Mouse (Mus musculus) MEL (cell line): Measurements from ENCODE around the gene Cnih1. TPM values are rescaled to one million over a fixed set of nuclear protein-coding genes. Genes with fewer than 3 reads are reported as not detected.
"Not testable (repeated sequence)": the region's sequence is repeated elsewhere in the genome, so short reads cannot be mapped to it uniquely, and the experiment has no call there.

ENCODE experiments used
- DNase-seq: peaks from one replicate; pipeline ENCODE4 v3.0.0; 2011; ENCODE audit warnings: low read depth, low spot score
- H3K27ac ChIP-seq: 2 replicates; pipeline ENCODE4 v1.5.1; 2012; ENCODE audit warnings: low read depth, mild to moderate bottlenecking, control low read depth, low read length, moderate library complexity; ENCODE audit not compliant: control insufficient read depth
- H3K27me3 ChIP-seq, 2 experiments: fragments of 150-350 bp in 1 of 2; sonication (generic) in 1 of 2; 2 replicates each; pipeline ENCODE4 v1.6.1; 2012; ENCODE audit warnings: low read length in 2 of 2, mild to moderate bottlenecking in 2 of 2, improper control_type of control experiment in 1 of 2, moderate library complexity in 1 of 2; ENCODE audit not compliant: insufficient read depth in 2 of 2, control insufficient read depth in 1 of 2
- H3K36me3 ChIP-seq, 2 experiments: 2 replicates each; pipeline ENCODE4 v1.6.1; 2012 to 2014; ENCODE audit warnings: low read length in 2 of 2, improper control_type of control experiment in 1 of 2, inconsistent platforms in 1 of 2, mild to moderate bottlenecking in 1 of 2; ENCODE audit not compliant: insufficient read depth in 2 of 2, control insufficient read depth in 1 of 2
- H3K4me1 ChIP-seq, 2 experiments: fragments of 150-350 bp in 1 of 2; sonication (generic) in 1 of 2; 2 replicates each; pipeline ENCODE4 v1.6.1; 2012; ENCODE audit warnings: low read length in 2 of 2, improper control_type of control experiment in 1 of 2, mild to moderate bottlenecking in 1 of 2; ENCODE audit not compliant: insufficient read depth in 2 of 2, control insufficient read depth in 1 of 2
- H3K4me3 ChIP-seq, 2 experiments: fragments of 150-350 bp in 1 of 2; sonication (generic) in 1 of 2; 2 replicates each; pipeline ENCODE4 v1.5.1; 2012; ENCODE audit warnings: low read depth in 2 of 2, low read length in 2 of 2, mild to moderate bottlenecking in 2 of 2, moderate library complexity in 2 of 2, control low read depth in 1 of 2, improper control_type of control experiment in 1 of 2; ENCODE audit not compliant: control insufficient read depth in 1 of 2, insufficient read depth in 1 of 2
- H3K79me2 ChIP-seq: 2 replicates; pipeline ENCODE4 v1.6.1; 2012; ENCODE audit warnings: mild to moderate bottlenecking, low read length, moderate library complexity; ENCODE audit not compliant: control insufficient read depth, poor library complexity, insufficient read depth
- H3K9ac ChIP-seq: 2 replicates; pipeline ENCODE4 v1.6.1; 2012; ENCODE audit warnings: low read depth, mild to moderate bottlenecking, control low read depth, low read length, moderate library complexity; ENCODE audit not compliant: control insufficient read depth, poor library complexity, severe bottlenecking
- H3K9me3 ChIP-seq: fragments of 150-350 bp; sonication (generic); replicated peaks from 2 replicates; pipeline ENCODE4 v1.6.1; 2012; ENCODE audit warnings: mild to moderate bottlenecking, low read length, improper control_type of control experiment, moderate library complexity; ENCODE audit not compliant: insufficient read depth
- BHLHE40 ChIP-seq: IDR thresholded peaks from 2 replicates; pipeline ENCODE4 v1.6.1; 2012; ENCODE audit warnings: low read depth, mild to moderate bottlenecking, inconsistent platforms, low read length, improper control_type of control experiment, borderline replicate concordance
- CHD1 ChIP-seq: IDR thresholded peaks from 2 replicates; pipeline ENCODE4 v1.6.1; 2012; ENCODE audit warnings: low read depth, mild to moderate bottlenecking, inconsistent platforms, low read length, improper control_type of control experiment
- CHD2 ChIP-seq: IDR thresholded peaks from 2 replicates; pipeline ENCODE4 v1.6.1; 2011; ENCODE audit warnings: low read length, improper control_type of control experiment
- E2F4 ChIP-seq: IDR thresholded peaks from 2 replicates; pipeline ENCODE4 v1.6.1; 2011; ENCODE audit warnings: low read depth, low read length, improper control_type of control experiment, borderline replicate concordance
- ELF1 ChIP-seq: IDR thresholded peaks from 2 replicates; pipeline ENCODE4 v1.6.1; 2014; ENCODE audit warnings: low read depth, mild to moderate bottlenecking, inconsistent platforms, low read length, improper control_type of control experiment, moderate library complexity
- GABPA ChIP-seq: IDR thresholded peaks from 2 replicates; pipeline ENCODE4 v1.6.1; 2012; ENCODE audit warnings: low read depth, mild to moderate bottlenecking, inconsistent platforms, low read length, improper control_type of control experiment, moderate library complexity
- GATA1 ChIP-seq: IDR thresholded peaks from 2 replicates; pipeline ENCODE4 v1.6.1; 2011; ENCODE audit warnings: low read depth, low read length, improper control_type of control experiment
- JUND ChIP-seq: IDR thresholded peaks from 2 replicates; pipeline ENCODE4 v1.6.1; 2011; ENCODE audit warnings: low read depth, mild to moderate bottlenecking, improper control_type of control experiment, low read length
- KAT2A ChIP-seq: conservative IDR thresholded peaks from 2 replicates; pipeline ENCODE4 v1.6.1; 2012; ENCODE audit warnings: low read depth, low read length, improper control_type of control experiment, inconsistent platforms
- MAX ChIP-seq: IDR thresholded peaks from 2 replicates; pipeline ENCODE4 v1.6.1; 2011; ENCODE audit warnings: low read length, improper control_type of control experiment
- MAZ ChIP-seq: IDR thresholded peaks from 2 replicates; pipeline ENCODE4 v1.6.1; 2012; ENCODE audit warnings: low read depth, mild to moderate bottlenecking, inconsistent platforms, low read length, improper control_type of control experiment
- MYB ChIP-seq: IDR thresholded peaks from 2 replicates; pipeline ENCODE4 v1.6.1; 2011; ENCODE audit warnings: mild to moderate bottlenecking, low read depth, low read length, improper control_type of control experiment
- NELFE ChIP-seq: IDR thresholded peaks from 2 replicates; pipeline ENCODE4 v1.6.1; 2011; ENCODE audit warnings: low read depth, low read length, improper control_type of control experiment
- NRF1 ChIP-seq: IDR thresholded peaks from 2 replicates; pipeline ENCODE4 v1.6.1; 2014; ENCODE audit warnings: low read depth, mild to moderate bottlenecking, inconsistent platforms, low read length, improper control_type of control experiment, moderate library complexity; ENCODE audit not compliant: poor library complexity, insufficient read depth, severe bottlenecking
- POLR2AphosphoS2 ChIP-seq: IDR thresholded peaks from 2 replicates; pipeline ENCODE4 v1.6.1; 2011; ENCODE audit warnings: low read length, improper control_type of control experiment
- POLR2AphosphoS5 ChIP-seq: IDR thresholded peaks from 2 replicates; pipeline ENCODE4 v1.6.1; 2012; ENCODE audit warnings: low read depth, borderline replicate concordance, mild to moderate bottlenecking, inconsistent platforms, low read length, moderate library complexity, mixed read lengths
- RCOR1 ChIP-seq: IDR thresholded peaks from 2 replicates; pipeline ENCODE4 v1.6.1; 2012; ENCODE audit warnings: low read depth, mild to moderate bottlenecking, inconsistent platforms, low read length, improper control_type of control experiment
- SIN3A ChIP-seq: IDR thresholded peaks from 2 replicates; pipeline ENCODE4 v1.6.1; 2012; ENCODE audit warnings: low read length, improper control_type of control experiment, inconsistent platforms
- SMC3 ChIP-seq: IDR thresholded peaks from 2 replicates; pipeline ENCODE4 v1.6.1; 2011; ENCODE audit warnings: low read depth, low read length, improper control_type of control experiment
- TBP ChIP-seq: IDR thresholded peaks from 2 replicates; pipeline ENCODE4 v1.8.0; 2011; ENCODE audit warnings: low read depth, low read length, improper control_type of control experiment
- UBTF ChIP-seq: IDR thresholded peaks from 2 replicates; pipeline ENCODE4 v1.6.1; 2012; ENCODE audit warnings: low read depth, mild to moderate bottlenecking, inconsistent platforms, low read length, improper control_type of control experiment, moderate library complexity, borderline replicate concordance; ENCODE audit not compliant: insufficient read depth
- USF2 ChIP-seq, 2 experiments: IDR thresholded peaks; 2 replicates each; pipeline ENCODE4 v1.6.1; 2011 to 2012; ENCODE audit warnings: improper control_type of control experiment in 2 of 2, low read length in 2 of 2, borderline replicate concordance in 1 of 2, inconsistent platforms in 1 of 2, low read depth in 1 of 2, mild to moderate bottlenecking in 1 of 2; ENCODE audit not compliant: insufficient read depth in 1 of 2
- ZKSCAN1 ChIP-seq: IDR thresholded peaks from 2 replicates; pipeline ENCODE4 v1.6.1; 2012; ENCODE audit warnings: low read depth, mild to moderate bottlenecking, inconsistent platforms, low read length, improper control_type of control experiment, moderate library complexity
- ZMIZ1 ChIP-seq: IDR thresholded peaks from 2 replicates; pipeline ENCODE4 v1.6.1; 2012; ENCODE audit warnings: low read depth, mild to moderate bottlenecking, inconsistent platforms, low read length, improper control_type of control experiment, moderate library complexity
- ZNF384 ChIP-seq: IDR thresholded peaks from 2 replicates; pipeline ENCODE4 v1.6.1; 2012; ENCODE audit warnings: low read depth, mild to moderate bottlenecking, inconsistent platforms, low read length, improper control_type of control experiment
- polyA plus RNA-seq, 2 experiments: library from polyadenylated mRNA; stranded (reverse) in 1 of 2; unstranded in 1 of 2; fragments of >175 nt in 1 of 2; fragments of >200 nt in 1 of 2; gene quantifications; 2 replicates each; pipeline versions ENCODE4 v1.2.1 to v1.2.4; 2012; ENCODE audit warnings: low replicate concordance in 2 of 2, low read depth in 1 of 2; ENCODE audit not compliant: insufficient read length in 2 of 2, insufficient read depth in 1 of 2, missing spikeins in 1 of 2
- total RNA-seq: library from RNA; depleted of rRNA; stranded (reverse); fragments of 300-350 nt; gene quantifications from 2 replicates; pipeline ENCODE4 v1.2.3, GENCODE M21; 2012

Gene Cnih1
- total and polyA plus RNA-seq, 3 experiments = 50.6 to 155 TPM; not detected in 1

- TF ChIP-seq GATA1 = no peak
- no peak for TF ChIP-seq UBTF
- no peak for TF ChIP-seq TBP
- TF ChIP-seq ZKSCAN1 = no peak
- TF ChIP-seq USF2 (IDR thresholded peaks at IDR 0.05; ENCODE audit: borderline replicate concordance in 1 of 2, insufficient read depth in 1 of 2, low read depth in 1 of 2, low read length in 2 of 2) = no peak
- no peak for TF ChIP-seq POLR2AphosphoS2
- no peak for TF ChIP-seq RCOR1
- TF ChIP-seq CHD2 = no peak
- no peak for TF ChIP-seq POLR2AphosphoS5
- TF ChIP-seq MAX = no peak
- TF ChIP-seq ZMIZ1 = no peak
- TF ChIP-seq BHLHE40 = no peak
- TF ChIP-seq NELFE = no peak
- Histone ChIP-seq H3K4me3 (no peak overlapping the region), H3K9ac (no peak overlapping the region), H3K4me1 (no peaks in the 10 kb centered on the region), H3K27ac (no peak overlapping the region), H3K36me3 (no peaks in the 10 kb centered on the region), H3K9me3 (no peaks in the 10 kb centered on the region), H3K27me3 (no peaks in the 10 kb centered on the region), H3K79me2 (peaks cover 2% of the 10 kb centered on the region; the same call in 1 of the 2 replicates)
- DNase-seq = no peak
Measured at GRCm38 (mm10) chr14:46755851-46756250, 32.4 kb downstream of the Cnih1 start.

- not testable (repeated sequence) for H3K9ac ChIP-seq, DNase-seq, H3K27me3 ChIP-seq, H3K79me2 ChIP-seq, H3K36me3 ChIP-seq, H3K27ac ChIP-seq, H3K4me3 ChIP-seq, H3K4me1 ChIP-seq, H3K9me3 ChIP-seq
Measured at GRCm38 (mm10) chr14:46754371-46754770, 33.8 kb downstream of the Cnih1 start.

GRCm38 (mm10) chr14:46745413-46745812 lies 42.8 kb downstream of the Cnih1 start:
- no peaks in the 10 kb centered on the region for H3K36me3 ChIP-seq
- no peaks in the 10 kb centered on the region for H3K9me3 ChIP-seq
- no peaks in the 10 kb centered on the region for H3K4me1 ChIP-seq
- TF ChIP-seq TBP (no peak), UBTF (no peak), ELF1 (no peak), GABPA (no peak), KAT2A (no peak), JUND (no peak), E2F4 (no peak), SIN3A (no peak), SMC3 (no peak), MYB (no peak), MAX (no peak), RCOR1 (no peak), CHD1 (no peak), NRF1 (no peak), ZNF384 (no peak), MAZ (no peak), USF2 (IDR thresholded peaks at IDR 0.05; ENCODE audit: borderline replicate concordance in 1 of 2, insufficient read depth in 1 of 2, low read depth in 1 of 2, low read length in 2 of 2) (no peak), GATA1 (no peak)
- no peaks in the 10 kb centered on the region; a peak in 1 of 4 replicates for H3K27me3 ChIP-seq
- no peaks in the 10 kb centered on the region for H3K79me2 ChIP-seq
- no peak overlapping the region for H3K4me3 ChIP-seq
- no peak overlapping the region for H3K9ac ChIP-seq
- no peak for DNase-seq
- no peak overlapping the region for H3K27ac ChIP-seq
